12 mouse cellular contexts compared by ENCODE assay signal in the genomic region with DNA sequence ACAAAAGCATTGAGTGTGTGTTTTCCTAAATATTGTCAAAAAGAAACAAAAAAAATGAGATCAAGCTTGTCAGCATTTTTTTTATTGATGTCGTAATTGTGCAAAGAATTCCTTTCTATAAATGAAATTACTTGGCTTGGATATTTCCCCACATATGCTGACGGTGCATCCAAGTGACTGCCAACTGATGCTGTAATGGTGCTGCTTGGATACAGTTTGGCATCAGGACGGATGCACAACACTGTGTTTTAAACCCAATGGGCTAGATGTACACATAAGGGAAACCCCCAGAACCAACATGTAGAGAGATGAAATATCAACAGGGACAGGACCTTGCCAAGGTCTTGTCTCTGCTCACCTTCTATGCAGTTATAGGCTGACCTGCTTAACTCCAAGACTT.
"Had no signal": no experiment of that assay in that cellular context is flagged by ENCODE, and none has a peak within 500 bp of the region (broad histone marks: within the 10 kb centered on the region; RNA-seq: fewer than 3 reads in every experiment).

No protein-coding gene starts in this region.

- H3K9me3 ChIP-seq: limb, embryonic 15.5 days; midbrain, embryonic 12.5 days; neural tube, embryonic 15.5 days had no signal

- H3K36me3 ChIP-seq: limb, embryonic 15.5 days; liver, embryonic 12.5 days; midbrain, embryonic 12.5 days; neural tube, embryonic 15.5 days had no signal

- DNase-seq: kidney, adult 11 months; kidney, adult 9 months; kidney, postnatal 36 days; right cerebral cortex, adult 18-20 months; right cerebral cortex, postnatal 25 days; thymus, postnatal 36 days had no signal

- H3K9ac ChIP-seq: limb, embryonic 15.5 days; liver, embryonic 12.5 days; midbrain, embryonic 12.5 days; neural tube, embryonic 15.5 days had no signal

- H3K4me2 ChIP-seq: limb, embryonic 15.5 days; liver, embryonic 12.5 days; midbrain, embryonic 12.5 days; neural tube, embryonic 15.5 days had no signal

- H3K27me3 ChIP-seq: limb, embryonic 15.5 days; liver, embryonic 12.5 days; midbrain, embryonic 12.5 days; neural tube, embryonic 15.5 days had no signal

- H3K27ac ChIP-seq: kidney, postnatal 0 days; limb, embryonic 15.5 days; liver, embryonic 12.5 days; midbrain, embryonic 12.5 days; neural tube, embryonic 15.5 days had no signal

- H3K4me1 ChIP-seq: liver, embryonic 12.5 days; midbrain, embryonic 12.5 days; neural tube, embryonic 15.5 days had no signal

- H3K4me3 ChIP-seq: limb, embryonic 15.5 days; liver, embryonic 12.5 days; midbrain, embryonic 12.5 days; neural tube, embryonic 15.5 days had no signal

- ATAC-seq: liver, embryonic 12.5 days; midbrain, embryonic 16.5 days had no signal
